ENCODE assay signal across 27 mouse cellular contexts in genomic region chr3:150784576-150784975, GRCm38 (mm10).
"Had no signal": no experiment of that assay in that cellular context is flagged by ENCODE, and none has a peak within 500 bp of the region (broad histone marks: within the 10 kb centered on the region; RNA-seq: fewer than 3 reads in every experiment).

No protein-coding gene starts in this region.

- H3K9ac ChIP-seq: heart, embryonic 13.5 days; heart, embryonic 15.5 days; hindbrain, embryonic 13.5 days; hindbrain, embryonic 15.5 days; kidney, embryonic 15.5 days; limb, embryonic 12.5 days; limb, embryonic 15.5 days; liver, embryonic 12.5 days; liver, embryonic 14.5 days had no signal

- H3K36me3 ChIP-seq: heart, embryonic 13.5 days; heart, embryonic 15.5 days; hindbrain, embryonic 13.5 days; hindbrain, embryonic 15.5 days; kidney, embryonic 15.5 days; limb, embryonic 12.5 days; limb, embryonic 15.5 days; liver, embryonic 12.5 days had no signal

- H3K4me1 ChIP-seq: heart, embryonic 13.5 days; heart, embryonic 15.5 days; hindbrain, embryonic 13.5 days; hindbrain, embryonic 15.5 days; kidney, embryonic 15.5 days; limb, embryonic 12.5 days; limb, embryonic 15.5 days; liver, embryonic 12.5 days had no signal

- H3K27ac ChIP-seq: heart, adult 2 months; heart, embryonic 13.5 days; heart, embryonic 15.5 days; hindbrain, embryonic 13.5 days; hindbrain, embryonic 15.5 days; hindbrain, postnatal 0 days; kidney, embryonic 15.5 days; kidney, postnatal 0 days; limb, embryonic 12.5 days; limb, embryonic 15.5 days; liver, embryonic 12.5 days; liver, embryonic 14.5 days had no signal

- ATAC-seq: hindbrain, postnatal 0 days; intestine, embryonic 16.5 days; liver, embryonic 12.5 days had no signal

- H3K4me3 ChIP-seq: heart, adult 2 months; heart, embryonic 13.5 days; heart, embryonic 15.5 days; hindbrain, embryonic 13.5 days; hindbrain, embryonic 15.5 days; kidney, embryonic 15.5 days; limb, embryonic 12.5 days; limb, embryonic 15.5 days; liver, embryonic 12.5 days had no signal

- H3K27me3 ChIP-seq: heart, embryonic 13.5 days; heart, embryonic 15.5 days; hindbrain, embryonic 13.5 days; hindbrain, embryonic 15.5 days; kidney, embryonic 15.5 days; limb, embryonic 12.5 days; limb, embryonic 15.5 days; liver, embryonic 12.5 days had no signal

- DNase-seq: gastrocnemius, postnatal 14 days; gastrocnemius, postnatal 36 days; heart, adult 11 months; heart, adult 2 months; heart, postnatal 14 days; heart, postnatal 36 days; kidney, adult 11 months; kidney, adult 2 months; kidney, adult 9 months; kidney, postnatal 14 days; kidney, postnatal 36 days; layer of hippocampus, adult 9-11 months; layer of hippocampus, postnatal 36 days; left cerebral cortex, postnatal 4 days had no signal

- H3K9me3 ChIP-seq: heart, embryonic 13.5 days; heart, embryonic 15.5 days; hindbrain, embryonic 13.5 days; hindbrain, embryonic 15.5 days; kidney, embryonic 15.5 days; limb, embryonic 12.5 days; limb, embryonic 15.5 days; liver, embryonic 12.5 days had no signal

- H3K4me2 ChIP-seq: heart, embryonic 11.5 days; heart, embryonic 13.5 days; heart, embryonic 15.5 days; hindbrain, embryonic 13.5 days; hindbrain, embryonic 15.5 days; kidney, embryonic 15.5 days; limb, embryonic 12.5 days; limb, embryonic 15.5 days; liver, embryonic 12.5 days had no signal
